In the genomic region with DNA sequence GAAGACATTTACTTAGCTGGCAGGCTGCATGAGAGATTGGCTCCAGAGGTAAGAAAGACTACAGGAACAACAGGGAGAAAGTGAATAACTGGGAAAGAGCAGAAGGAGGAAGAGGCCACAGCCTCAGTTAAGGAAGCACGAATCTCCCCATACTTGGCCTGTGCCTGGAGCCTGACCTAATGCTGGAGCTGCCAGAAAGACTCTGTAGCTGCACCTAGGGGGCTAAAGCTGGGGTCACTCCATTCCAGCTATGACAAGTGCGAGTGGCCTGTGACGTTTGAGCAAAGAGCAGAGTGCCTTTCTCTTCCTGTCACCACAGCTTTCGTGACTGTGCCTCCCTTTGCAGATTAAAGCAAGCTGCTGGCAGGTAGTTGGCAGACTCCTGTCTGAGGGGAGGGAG, we compare ENCODE assay signal across 10 mouse cellular contexts.
"Had no signal": no experiment of that assay in that cellular context is flagged by ENCODE, and none has a peak within 500 bp of the region (broad histone marks: within the 10 kb centered on the region; RNA-seq: fewer than 3 reads in every experiment).

No protein-coding gene starts in this region.

- H3K9ac ChIP-seq: limb, embryonic 13.5 days; liver, embryonic 14.5 days; midbrain, embryonic 13.5 days; stomach, embryonic 15.5 days had no signal

- H3K4me2 ChIP-seq: limb, embryonic 13.5 days; midbrain, embryonic 13.5 days; stomach, embryonic 15.5 days had no signal

- DNase-seq: kidney, postnatal 14 days; left cerebral cortex, postnatal 4 days; lung, adult 18-20 months; right cerebral cortex, postnatal 14 days; thymus, adult 2 months; thymus, postnatal 25 days had no signal

- H3K4me1 ChIP-seq: midbrain, embryonic 13.5 days; stomach, embryonic 15.5 days had no signal

- H3K27me3 ChIP-seq: limb, embryonic 13.5 days; midbrain, embryonic 13.5 days; stomach, embryonic 15.5 days had no signal

- H3K9me3 ChIP-seq: limb, embryonic 13.5 days; midbrain, embryonic 13.5 days; stomach, embryonic 15.5 days had no signal

- ATAC-seq: midbrain, embryonic 13.5 days had no signal

- H3K36me3 ChIP-seq: limb, embryonic 13.5 days; midbrain, embryonic 13.5 days; stomach, embryonic 15.5 days had no signal

- H3K27ac ChIP-seq: limb, embryonic 13.5 days; liver, embryonic 14.5 days; midbrain, embryonic 13.5 days; stomach, embryonic 15.5 days had no signal

- H3K4me3 ChIP-seq: limb, embryonic 13.5 days; midbrain, embryonic 13.5 days; stomach, embryonic 15.5 days had no signal
